Mouse (Mus musculus) forebrain, embryonic 11.5 days (tissue): ENCODE data around the gene Tmem104. TPM values are rescaled to one million over a fixed set of nuclear protein-coding genes. Genes with fewer than 3 reads are reported as not detected.
A peak's percentile ranks its signal among the peaks of the same experiment; 100 is the strongest.

Experiments
- ATAC-seq: fragments of 200-750 bp; cut with Nextera tagmentation; replicated peaks from 2 replicates; pipeline ENCODE4 v1.8.0; 2017; ENCODE audit warnings: moderate TSS enrichment; ENCODE audit not compliant: low FRiP score
- DNase-seq: peaks from one replicate; pipeline ENCODE4 v3.0.0-alpha.2; 2017; ENCODE audit warnings: low spot score
- H3K27ac ChIP-seq: fragments of 300-500 bp; sonication (generic); 2 replicates; pipeline ENCODE4 v1.5.1; 2014; ENCODE audit warnings: low read depth, low read length
- H3K27me3 ChIP-seq: fragments of 300-500 bp; sonication (generic); 2 replicates; pipeline ENCODE4 v1.6.1; 2014; ENCODE audit warnings: mild to moderate bottlenecking, low read length, mixed read lengths; ENCODE audit not compliant: control insufficient read depth, insufficient read depth
- H3K36me3 ChIP-seq: fragments of 300-500 bp; sonication (generic); 2 replicates; pipeline ENCODE4 v1.6.1; 2014; ENCODE audit warnings: mild to moderate bottlenecking, low read length, moderate library complexity, mixed read lengths; ENCODE audit not compliant: control insufficient read depth, insufficient read depth
- H3K4me1 ChIP-seq: fragments of 300-500 bp; sonication (generic); replicated peaks from 2 replicates; pipeline ENCODE4 v1.6.1; 2014; ENCODE audit warnings: low read length, mixed read lengths; ENCODE audit not compliant: control insufficient read depth, insufficient read depth
- H3K4me2 ChIP-seq: fragments of 300-500 bp; sonication (generic); 2 replicates; pipeline ENCODE4 v1.6.1; 2014; ENCODE audit warnings: low read depth, mild to moderate bottlenecking, low read length, moderate library complexity, mixed read lengths; ENCODE audit not compliant: severe bottlenecking
- H3K4me3 ChIP-seq: fragments of 300-500 bp; sonication (generic); 2 replicates; pipeline ENCODE4 v1.5.1; 2014; ENCODE audit warnings: low read depth, low read length
- H3K9ac ChIP-seq: fragments of 300-500 bp; sonication (generic); 2 replicates; pipeline ENCODE4 v1.6.1; 2014; ENCODE audit warnings: low read length
- H3K9me3 ChIP-seq: fragments of 300-500 bp; sonication (generic); 2 replicates; pipeline ENCODE4 v1.6.1; 2016; ENCODE audit warnings: low read length, mixed read lengths; ENCODE audit not compliant: control insufficient read depth
- WGBS: fragments of 180-500 bp; shearing (Covaris S2); extraction: QIAGEN DNeasy Blood & Tissue Kit; methylation state at CpG from one replicate; pipeline ENCODE4 v1.1.7; 2014; 5-methylcytosine and 5-hydroxymethylcytosine counted together
- polyA plus RNA-seq: library from polyadenylated mRNA; unstranded; fragments of >200 nt; fragmentation: Nextera tagmentation; extraction: Ambion mirVana; gene quantifications from 2 replicates; pipeline ENCODE4 v1.2.1, GENCODE M21; 2014

Gene Tmem104
- polyA plus RNA-seq, 1 experiment from 2014 or later, result 9.2 TPM

- H3K4me3 ChIP-seq, result no peak overlapping the region
- H3K36me3 ChIP-seq, result no peaks in the 10 kb centered on the region
- DNase-seq (no peak), ATAC-seq (no peak)
- H3K27ac ChIP-seq, result no peak overlapping the region
- peaks cover 16% of the 10 kb centered on the region for H3K4me1 ChIP-seq
- H3K4me2 ChIP-seq, result no peak overlapping the region
- H3K9ac ChIP-seq, result no peak overlapping the region
- peaks cover 27% of the 10 kb centered on the region for H3K27me3 ChIP-seq
- no peaks in the 10 kb centered on the region for H3K9me3 ChIP-seq
- 85% methylated on average over 9 of the region's 9 CpGs for WGBS
These were observed 83.8 kb downstream of the Tmem104 start for GRCm38 (mm10) chr11:115271052-115271451.

- Histone ChIP-seq H3K4me3 (no peak overlapping the region), H3K9me3 (no peaks in the 10 kb centered on the region), H3K27ac (no peak overlapping the region), H3K9ac (no peak overlapping the region), H3K27me3 (peaks cover 23% of the 10 kb centered on the region), H3K4me1 (peaks cover 18% of the 10 kb centered on the region), H3K4me2 (no peak overlapping the region), H3K36me3 (no peaks in the 10 kb centered on the region)
- ATAC-seq (no peak), DNase-seq (no peak)
- WGBS, result 73% methylated on average over 10 of the region's 10 CpGs
These were observed 84.2 kb downstream of the Tmem104 start for GRCm38 (mm10) chr11:115271481-115271880.

GRCm38 (mm10) chr11:115272894-115273498 lies 85.7 kb downstream of the Tmem104 start:
- 76% methylated on average over 10 of the region's 10 CpGs for WGBS
- Histone ChIP-seq H3K9me3 (no peaks in the 10 kb centered on the region), H3K36me3 (no peaks in the 10 kb centered on the region), H3K4me2 (no peak overlapping the region), H3K27ac (no peak overlapping the region), H3K27me3 (peaks cover 8% of the 10 kb centered on the region), H3K4me1 (peaks cover 15% of the 10 kb centered on the region), H3K9ac (no peak overlapping the region), H3K4me3 (no peak overlapping the region)
- DNase-seq, result no peak
- no peak for ATAC-seq

- ATAC-seq (no peak), DNase-seq (no peak)
- WGBS, result 60% methylated on average over 7 of the region's 7 CpGs
- Histone ChIP-seq H3K9ac (no peak overlapping the region), H3K9me3 (no peaks in the 10 kb centered on the region), H3K4me3 (no peak overlapping the region), H3K27ac (no peak overlapping the region), H3K4me2 (no peak overlapping the region), H3K36me3 (no peaks in the 10 kb centered on the region), H3K27me3 (0 out of 2 replicates have a peak, but pooled peaks cover 2% of the 10 kb centered on the region), H3K4me1 (peaks cover 15% of the 10 kb centered on the region)
These were observed 86.4 kb downstream of the Tmem104 start for GRCm38 (mm10) chr11:115273735-115274134.

GRCm38 (mm10) chr11:115274178-115274577 lies 86.9 kb downstream of the Tmem104 start:
- H3K4me1 ChIP-seq, result peaks cover 15% of the 10 kb centered on the region
- no peaks in the 10 kb centered on the region for H3K36me3 ChIP-seq
- no peaks in the 10 kb centered on the region for H3K9me3 ChIP-seq
- H3K27ac ChIP-seq, result no peak overlapping the region
- H3K27me3 ChIP-seq, result no peaks in the 10 kb centered on the region
- no peak overlapping the region for H3K4me2 ChIP-seq
- H3K9ac ChIP-seq, result no peak overlapping the region
- ATAC-seq (no peak), DNase-seq (no peak)
- H3K4me3 ChIP-seq, result no peak overlapping the region
- WGBS, result 87% methylated on average over 7 of the region's 7 CpGs

GRCm38 (mm10) chr11:115274771-115275170 lies 87.5 kb downstream of the Tmem104 start:
- Histone ChIP-seq H3K4me1 (peaks cover 15% of the 10 kb centered on the region), H3K9me3 (no peaks in the 10 kb centered on the region), H3K9ac (no peak overlapping the region), H3K4me2 (no peak overlapping the region), H3K36me3 (no peaks in the 10 kb centered on the region), H3K27me3 (no peaks in the 10 kb centered on the region), H3K27ac (no peak overlapping the region), H3K4me3 (no peak overlapping the region)
- no peak for DNase-seq
- WGBS, result 94% methylated on average over 6 of the region's 6 CpGs
- no peak for ATAC-seq

GRCm38 (mm10) chr11:115275509-115275908 lies 88.2 kb downstream of the Tmem104 start:
- ATAC-seq (no peak), DNase-seq (no peak)
- H3K4me3 ChIP-seq, result no peak overlapping the region
- peak overlapping the region; percentile 83 for H3K4me2 ChIP-seq
- H3K27ac ChIP-seq, result no peak overlapping the region
- no peaks in the 10 kb centered on the region for H3K9me3 ChIP-seq
- no peaks in the 10 kb centered on the region for H3K27me3 ChIP-seq
- 91% methylated on average over 6 of the region's 6 CpGs for WGBS
- H3K36me3 ChIP-seq, result no peaks in the 10 kb centered on the region
- peaks cover 11% of the 10 kb centered on the region for H3K4me1 ChIP-seq
- H3K9ac ChIP-seq, result peak overlapping the region; percentile 84; the same call in 1 of the 2 replicates

GRCm38 (mm10) chr11:115275954-115276353 lies 88.7 kb downstream of the Tmem104 start:
- Histone ChIP-seq H3K4me2 (peak overlapping the region; percentile 83), H3K27me3 (no peaks in the 10 kb centered on the region), H3K9ac (peak overlapping the region; percentile 84), H3K9me3 (no peaks in the 10 kb centered on the region), H3K27ac (no peak overlapping the region), H3K36me3 (no peaks in the 10 kb centered on the region), H3K4me1 (peaks cover 11% of the 10 kb centered on the region), H3K4me3 (peak overlapping the region; percentile 60)
- DNase-seq (no peak), ATAC-seq (no peak)
- WGBS, result 65% methylated on average over 3 of the region's 3 CpGs
